Mouse (Mus musculus) bone marrow macrophage, adult 2 months (primary cell): Measurements from ENCODE around the gene Rasl10a.

Source experiments
- CTCF ChIP-seq: IDR thresholded peaks from 2 replicates; pipeline ENCODE4 v1.5.1; 2012; ENCODE audit warnings: low read depth, mild to moderate bottlenecking, low read length, moderate library complexity
- POLR2A ChIP-seq: IDR thresholded peaks from 2 replicates; pipeline ENCODE4 v1.6.1; 2012; ENCODE audit warnings: mild to moderate bottlenecking, low read depth, low read length, borderline replicate concordance

DNA sequence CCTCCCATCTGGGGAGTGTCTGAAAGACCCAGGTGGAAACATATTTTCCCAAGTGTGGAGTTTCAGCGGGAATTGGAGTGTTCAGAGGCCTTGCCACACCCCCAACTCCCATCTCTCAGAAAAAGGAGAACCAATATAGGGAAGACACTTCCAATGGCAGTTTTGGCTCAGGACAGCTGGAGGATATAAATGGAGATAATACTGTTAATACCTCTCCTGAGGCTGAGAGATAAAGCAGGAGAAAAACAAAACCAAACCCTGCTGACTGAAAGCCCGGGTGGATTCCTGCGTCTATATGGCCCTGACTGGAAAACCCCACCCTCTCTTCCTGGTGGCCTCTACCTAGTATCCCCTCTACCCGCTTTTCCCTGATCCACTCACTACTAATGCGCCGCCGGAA, 44.5 kb downstream of the Rasl10a start:
- no peak for TF ChIP-seq CTCF
- TF ChIP-seq POLR2A, result no peak
